Mouse (Mus musculus) spleen, adult 18-20 months (tissue): ENCODE data around the gene Tbccd1.

Source experiments
- DNase-seq, 2 experiments: peaks; one replicate each; pipeline ENCODE4 v3.0.0; 2022; ENCODE audit warnings: mixed read lengths in 2 of 2

The Tbccd1 gene

GRCm38 (mm10) chr16:22856773-22857172 lies 696 bp downstream of the Tbccd1 start:
- DNase-seq = no peak

GRCm38 (mm10) chr16:22852709-22853108 lies 4.8 kb downstream of the Tbccd1 start:
- DNase-seq = no peak

GRCm38 (mm10) chr16:22848331-22848730 lies 9.1 kb downstream of the Tbccd1 start:
- DNase-seq = no peak

GRCm38 (mm10) chr16:22847686-22848085 lies 9.8 kb downstream of the Tbccd1 start:
- no peak for DNase-seq

- no peak for DNase-seq
Observed at GRCm38 (mm10) chr16:22845481-22845880, 12.0 kb downstream of the Tbccd1 start.

GRCm38 (mm10) chr16:22844834-22845233 lies 12.6 kb downstream of the Tbccd1 start:
- DNase-seq = no peak

- DNase-seq = peak in 1 of 2 experiments; percentile 15
Observed at GRCm38 (mm10) chr16:22844061-22844801, 13.2 kb downstream of the Tbccd1 start.

- DNase-seq = no peak
Observed at GRCm38 (mm10) chr16:22842871-22843270, 14.6 kb downstream of the Tbccd1 start.

- no peak for DNase-seq
Observed at GRCm38 (mm10) chr16:22839146-22839857, 18.2 kb downstream of the Tbccd1 start.

- no peak for DNase-seq
Observed at GRCm38 (mm10) chr16:22832932-22833525, 24.4 kb downstream of the Tbccd1 start.

GRCm38 (mm10) chr16:22820731-22821130 lies 36.7 kb downstream of the Tbccd1 start:
- no peak for DNase-seq

- DNase-seq = no peak
Observed at GRCm38 (mm10) chr16:22811477-22811876, 46.0 kb downstream of the Tbccd1 start, which contains the start of gene Crygs. Gene Crygs, minus strand, starts transcription at chr16:22811577.

- DNase-seq = peak in 1 of 2 experiments; percentile 57
Observed at GRCm38 (mm10) chr16:22807468-22808070, 49.9 kb downstream of the Tbccd1 start.

GRCm38 (mm10) chr16:22802786-22803185 lies 54.7 kb downstream of the Tbccd1 start:
- no peak for DNase-seq

- DNase-seq = no peak
Observed at GRCm38 (mm10) chr16:22800849-22801109, 56.7 kb downstream of the Tbccd1 start.

GRCm38 (mm10) chr16:22800026-22800848 lies 57.2 kb downstream of the Tbccd1 start:
- no peak for DNase-seq

GRCm38 (mm10) chr16:22798520-22798919 lies 58.9 kb downstream of the Tbccd1 start:
- no peak for DNase-seq

- no peak for DNase-seq
Observed at GRCm38 (mm10) chr16:22797521-22797920, 59.9 kb downstream of the Tbccd1 start.

- DNase-seq = no peak
Observed at GRCm38 (mm10) chr16:22795497-22795896, 62.0 kb downstream of the Tbccd1 start.

GRCm38 (mm10) chr16:22791235-22791634 lies 66.2 kb downstream of the Tbccd1 start:
- DNase-seq = no peak

GRCm38 (mm10) chr16:22789908-22790367 lies 67.5 kb downstream of the Tbccd1 start:
- no peak for DNase-seq

- DNase-seq = no peak
Observed at GRCm38 (mm10) chr16:22782686-22783085, 74.8 kb downstream of the Tbccd1 start.
